Mouse (Mus musculus): ENCODE results near the gene Enah.

Gene Enah

DNA sequence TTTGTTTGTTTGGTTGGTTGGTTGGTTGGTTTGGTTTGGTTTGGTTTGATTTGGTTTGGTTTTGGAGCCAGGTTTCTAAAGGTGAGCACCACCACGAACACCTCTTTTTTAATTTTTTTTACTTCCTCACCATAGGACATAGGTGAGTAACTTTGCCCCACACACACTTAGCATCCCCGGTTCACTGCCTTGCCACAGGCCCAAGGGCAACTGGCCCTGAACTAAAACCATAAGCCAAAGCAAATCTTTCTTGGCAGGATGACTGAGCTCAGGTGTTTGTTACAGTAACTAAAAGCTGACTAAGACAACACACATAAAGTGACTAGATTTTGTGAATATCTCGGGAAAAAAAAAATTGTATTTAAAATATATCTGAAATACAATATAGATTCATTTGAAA is 172.4 kb downstream of the Enah start:
- DNase-seq (ENCODE audit: low read depth, low spot score), result no peak
